Mouse (Mus musculus): ENCODE data around the gene Pias3.

DNA sequence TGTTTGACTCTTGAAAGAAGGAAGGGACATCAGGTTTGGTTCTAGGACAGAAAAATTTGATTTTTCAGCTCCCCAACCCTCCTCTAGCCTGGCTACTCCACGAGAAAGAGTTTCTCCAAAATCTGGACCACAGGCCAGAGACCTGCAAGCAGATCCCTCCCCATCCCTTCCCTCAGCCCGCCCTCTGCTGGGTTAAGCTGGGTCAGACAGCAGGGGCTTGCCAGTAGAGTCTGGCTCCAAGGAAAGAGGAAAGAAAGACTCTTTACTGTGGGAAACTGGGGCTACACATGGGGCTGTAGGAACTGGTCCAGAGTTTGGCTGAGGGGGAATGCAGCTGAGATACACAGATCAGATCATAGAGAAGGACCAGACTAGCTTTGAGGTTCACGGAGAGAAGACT is 3.7 kb upstream of the Pias3 start:
- TF ChIP-seq CTCF (IDR thresholded peaks at IDR 0.05; ENCODE audit: insufficient read depth, low read depth, low read length) (no peak), POLR2A (IDR thresholded peaks at IDR 0.05; ENCODE audit: insufficient read depth, low read depth, low read length) (no peak)
